Mouse (Mus musculus): Measurements from ENCODE around the gene 4921511C20Rik.

Gene 4921511C20Rik

DNA sequence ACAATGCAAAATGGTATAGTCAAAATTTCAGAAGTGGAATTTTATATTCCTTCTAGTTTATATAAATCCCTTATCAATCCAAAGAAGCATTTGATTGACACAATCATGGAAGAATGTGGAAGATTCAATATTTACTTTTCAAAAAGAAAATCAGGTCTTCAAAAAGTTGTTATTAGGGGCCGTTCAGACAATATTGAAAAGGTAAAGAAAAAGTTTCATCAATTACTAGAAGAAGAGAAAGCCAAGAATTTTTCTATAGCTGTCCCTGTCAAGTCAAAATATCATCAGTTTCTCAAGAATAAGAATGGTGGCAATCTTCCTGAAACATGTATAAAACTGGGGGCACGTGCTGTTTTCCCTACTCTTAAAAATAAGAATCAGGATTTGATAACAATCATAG is at the start of gene 4921511C20Rik:
Gene 4921511C20Rik, plus strand, starts transcription at position 301 of the 400 bp plus-strand sequence.
- no peak for DNase-seq (ENCODE audit: low spot score in 2 of 2)

Data from right cerebral cortex, postnatal 36 days (tissue).